Mouse (Mus musculus) neural tube, embryonic 15.5 days (tissue): ENCODE results near the gene Gm14226. TPM values are rescaled to one million over a fixed set of nuclear protein-coding genes. Genes with fewer than 3 reads are reported as not detected.
A peak's percentile ranks its signal among the peaks of the same experiment; 100 is the strongest.
"Not testable (repeated sequence)": the region's sequence is repeated elsewhere in the genome, so short reads cannot be mapped to it uniquely, and the experiment has no call there.

ENCODE experiments used
- ATAC-seq: fragments of 200-750 bp; cut with Nextera tagmentation; 2 replicates; pipeline ENCODE4 v1.8.0; 2017; ENCODE audit warnings: mild to moderate bottlenecking, moderate TSS enrichment, moderate library complexity; ENCODE audit not compliant: low FRiP score
- H3K27ac ChIP-seq: fragments of 300-500 bp; sonication (generic); replicated peaks from 2 replicates; pipeline ENCODE4 v1.5.1; 2015; ENCODE audit warnings: mild to moderate bottlenecking, inconsistent platforms
- H3K27me3 ChIP-seq: fragments of 300-500 bp; sonication (generic); replicated peaks from 2 replicates; pipeline ENCODE4 v1.6.1; 2015; ENCODE audit warnings: inconsistent platforms
- H3K36me3 ChIP-seq: fragments of 300-500 bp; sonication (generic); 2 replicates; pipeline ENCODE4 v1.6.1; 2015; ENCODE audit warnings: inconsistent platforms
- H3K4me1 ChIP-seq: fragments of 300-500 bp; sonication (generic); 2 replicates; pipeline ENCODE4 v1.6.1; 2015; ENCODE audit warnings: inconsistent platforms
- H3K4me2 ChIP-seq: fragments of 300-500 bp; sonication (generic); 2 replicates; pipeline ENCODE4 v1.6.1; 2015; ENCODE audit warnings: inconsistent platforms, mild to moderate bottlenecking, moderate library complexity
- H3K4me3 ChIP-seq: fragments of 300-500 bp; sonication (generic); replicated peaks from 2 replicates; pipeline ENCODE4 v1.5.1; 2015; ENCODE audit warnings: mild to moderate bottlenecking, inconsistent platforms
- H3K9ac ChIP-seq: fragments of 300-500 bp; sonication (generic); replicated peaks from 2 replicates; pipeline ENCODE4 v1.6.1; 2015; ENCODE audit warnings: mild to moderate bottlenecking, inconsistent platforms
- H3K9me3 ChIP-seq: fragments of 300-500 bp; sonication (generic); replicated peaks from 2 replicates; pipeline ENCODE4 v1.6.1; 2016; ENCODE audit warnings: inconsistent platforms
- WGBS: fragments of 180-500 bp; shearing (Covaris S2); methylation state at CpG from one replicate; pipeline ENCODE4 v1.1.7; 2015; ENCODE audit warnings: mixed read lengths; 5-methylcytosine and 5-hydroxymethylcytosine counted together
- polyA plus RNA-seq: library from polyadenylated mRNA; unstranded; fragments of >200 nt; fragmentation: Nextera tagmentation; extraction: Ambion mirVana; gene quantifications from 2 replicates; pipeline ENCODE4 v1.2.1, GENCODE M21; 2015

Gm14226 gene
- polyA plus RNA-seq, 1 experiment from 2014 or later = 0.29 TPM

DNA sequence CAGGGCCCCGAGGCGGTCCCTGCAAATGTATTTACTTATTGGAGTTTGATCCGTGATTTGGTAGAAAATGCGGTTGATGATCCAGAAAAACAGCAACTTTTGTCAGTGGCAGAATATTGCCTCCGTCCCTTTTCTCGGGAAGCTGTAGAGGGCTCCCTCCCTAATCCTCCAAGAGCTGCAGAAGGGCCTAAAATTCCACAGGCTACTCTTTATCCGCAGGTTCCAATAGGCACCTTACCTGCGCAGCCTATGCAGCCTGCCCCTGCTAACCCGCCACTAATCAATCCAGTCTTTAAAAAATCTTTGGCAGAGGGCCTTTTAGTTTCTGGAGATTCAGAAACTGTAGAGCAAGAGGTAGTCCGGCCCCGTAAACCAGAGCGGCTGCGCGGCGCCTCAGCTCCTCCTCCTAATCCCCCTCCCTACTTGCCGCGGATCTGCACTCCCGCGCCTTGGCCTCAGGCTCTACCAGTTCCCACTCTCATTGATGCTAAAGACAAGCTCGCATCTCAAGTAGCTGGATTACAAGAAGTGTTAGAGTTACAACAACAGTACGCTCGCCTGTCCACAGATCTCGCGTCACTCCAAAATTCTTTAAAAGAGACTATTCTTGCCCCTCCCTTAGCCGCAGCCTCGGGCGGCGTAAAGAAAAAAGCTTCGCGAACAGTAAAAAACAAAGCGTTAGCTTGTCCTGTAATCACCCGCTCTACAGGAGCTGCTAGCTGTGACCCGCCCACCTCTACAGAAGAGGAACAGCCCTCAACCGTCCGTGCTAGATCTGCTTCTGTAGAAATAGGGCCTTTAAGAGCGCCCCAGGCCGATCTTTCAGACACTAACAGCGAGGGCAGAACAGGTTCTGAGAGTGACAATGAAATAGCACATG is 936 bp downstream of the Gm14226 start:
- H3K9ac ChIP-seq = peak overlapping the region; percentile 52
- ATAC-seq = peak; percentile 96
- H3K27ac ChIP-seq = peak overlapping the region; percentile 81
- peaks cover 24% of the 10 kb centered on the region for H3K4me1 ChIP-seq
- H3K4me2 ChIP-seq = peak overlapping the region; percentile 96
- H3K4me3 ChIP-seq = peak overlapping the region; percentile 42
- H3K27me3 ChIP-seq = no peaks in the 10 kb centered on the region
- no peaks in the 10 kb centered on the region for H3K36me3 ChIP-seq
- under 1% methylated on average over 38 of the region's 38 CpGs for WGBS
- no peaks in the 10 kb centered on the region for H3K9me3 ChIP-seq

DNA sequence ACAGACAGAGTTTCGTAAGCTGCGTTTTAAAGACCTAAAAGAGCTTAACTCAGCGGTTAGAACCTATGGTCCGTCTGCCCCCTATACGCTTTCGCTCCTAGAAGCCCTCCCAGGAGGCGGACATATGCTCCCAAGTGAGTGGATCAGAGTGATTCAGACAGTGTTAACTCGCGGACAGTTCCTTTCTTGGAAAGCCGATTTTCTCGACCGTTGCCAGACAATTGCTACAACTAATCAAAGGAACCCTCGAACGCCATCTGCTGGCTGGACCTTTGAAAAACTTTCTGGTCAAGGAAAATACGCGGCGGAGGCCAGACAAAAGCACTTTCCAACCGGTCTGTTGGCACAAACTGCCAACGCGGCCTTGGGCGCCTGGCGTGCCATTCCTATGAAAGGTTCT is 1.6 kb downstream of the Gm14226 start:
- Histone ChIP-seq H3K36me3 (no peaks in the 10 kb centered on the region), H3K9ac (peak overlapping the region; percentile 52), H3K4me1 (peaks cover 24% of the 10 kb centered on the region), H3K27me3 (no peaks in the 10 kb centered on the region), H3K4me3 (peak overlapping the region; percentile 42), H3K9me3 (no peaks in the 10 kb centered on the region), H3K4me2 (peak overlapping the region; percentile 96), H3K27ac (peak overlapping the region; percentile 81)
- under 1% methylated on average over 22 of the region's 22 CpGs for whole genome bisulfite sequencing
- peak; percentile 86 for ATAC-seq

DNA sequence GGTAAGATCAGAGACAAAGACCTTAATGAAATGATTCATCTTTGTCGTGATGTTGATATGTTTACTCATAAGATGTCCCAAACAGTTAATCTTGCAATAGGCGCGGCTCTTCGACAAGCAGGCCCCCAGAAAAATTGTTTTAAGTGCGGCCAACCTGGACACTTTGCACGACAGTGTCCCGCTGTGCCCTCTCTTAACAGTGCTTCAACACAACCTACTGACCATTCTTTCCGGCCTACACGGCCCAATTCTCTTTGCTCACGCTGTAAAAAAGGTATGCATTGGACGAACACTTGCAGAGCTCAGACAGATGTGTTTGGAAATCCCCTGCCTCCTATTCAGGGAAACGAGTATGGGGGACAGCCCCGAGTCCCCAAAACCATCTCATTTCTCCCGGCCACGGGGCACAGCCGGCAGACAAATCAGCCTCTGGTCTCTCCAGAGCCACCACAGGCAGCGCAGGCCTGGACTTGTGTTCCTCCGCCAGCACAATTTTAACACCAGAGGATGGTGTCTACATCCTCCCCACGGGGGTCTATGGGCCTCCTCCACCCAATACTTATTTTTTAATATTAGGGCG is 2.3 kb downstream of the Gm14226 start:
- H3K4me3 ChIP-seq, H3K27me3 ChIP-seq, H3K27ac ChIP-seq, H3K9ac ChIP-seq, H3K9me3 ChIP-seq, H3K36me3 ChIP-seq: not testable (repeated sequence)
- 0 out of 2 replicates have a peak, but pooled peaks have one; percentile 29 for ATAC-seq
- Histone ChIP-seq H3K4me1 (peaks cover 24% of the 10 kb centered on the region), H3K4me2 (peak overlapping the region; percentile 96)
- 22% methylated on average over 20 of the region's 20 CpGs for WGBS

DNA sequence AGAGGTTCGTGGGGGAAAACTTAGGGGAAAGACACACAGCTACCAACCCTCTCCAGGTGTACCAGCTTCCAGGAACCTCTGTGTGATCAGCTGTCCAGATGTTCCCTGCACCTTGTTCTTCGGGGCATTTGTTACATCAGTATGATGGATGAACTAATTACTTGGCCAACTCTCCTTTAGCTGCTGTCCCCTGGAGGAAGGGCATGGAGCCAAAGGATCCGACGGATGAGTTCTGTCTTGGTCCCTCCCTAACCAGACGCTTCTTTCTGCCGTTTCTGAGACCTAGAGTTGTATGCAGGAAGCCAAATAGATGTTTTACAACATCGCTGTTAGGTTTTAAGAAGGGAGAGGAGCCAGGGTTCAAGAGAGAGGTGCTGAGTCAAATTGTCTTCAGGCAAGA is 12.8 kb downstream of the Gm14226 start:
- no peak for ATAC-seq
- Histone ChIP-seq H3K4me2 (no peak overlapping the region), H3K9me3 (no peaks in the 10 kb centered on the region), H3K27me3 (no peaks in the 10 kb centered on the region), H3K27ac (no peak overlapping the region), H3K4me3 (no peak overlapping the region), H3K9ac (no peak overlapping the region), H3K4me1 (no peaks in the 10 kb centered on the region), H3K36me3 (no peaks in the 10 kb centered on the region)
- 61% methylated on average over 7 of the region's 7 CpGs for WGBS

DNA sequence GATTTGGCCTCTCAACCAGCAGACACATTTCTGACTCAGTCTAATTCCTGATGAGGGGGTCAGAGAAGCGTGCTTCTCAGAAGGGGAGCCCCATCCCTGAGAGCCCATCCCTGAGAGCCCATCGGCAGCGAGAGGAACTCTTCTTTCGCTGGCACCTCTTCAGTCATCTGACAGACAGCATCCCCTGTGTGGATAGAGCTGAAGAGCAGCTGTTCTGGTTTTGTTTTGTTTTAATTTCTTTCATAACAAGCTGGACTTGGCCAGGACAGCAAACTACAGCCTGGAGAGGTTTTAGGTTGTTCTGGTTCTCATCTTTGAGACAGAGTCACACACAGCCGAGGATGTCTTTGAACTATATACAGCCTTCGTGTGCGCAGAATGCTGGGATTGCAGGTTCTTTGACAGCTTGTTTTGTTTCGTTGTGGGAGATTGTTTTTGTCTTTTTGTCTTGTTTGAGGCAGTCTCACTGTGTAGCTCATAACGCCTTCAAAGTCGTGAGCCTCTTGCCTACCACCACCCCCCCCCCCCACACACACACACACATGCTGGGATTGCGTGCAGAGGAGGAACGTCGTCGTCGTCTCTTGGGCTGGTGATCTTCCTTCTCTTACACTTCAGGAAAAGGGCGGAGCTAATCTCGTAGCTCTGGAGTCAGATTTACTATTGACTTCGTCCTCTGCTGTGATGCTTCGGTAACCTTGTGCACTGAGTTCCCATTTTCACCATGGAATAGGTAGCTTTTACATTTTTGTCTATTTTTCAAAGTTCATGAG is 15.1 kb downstream of the Gm14226 start:
- Histone ChIP-seq H3K36me3 (no peaks in the 10 kb centered on the region), H3K9ac (no peak overlapping the region), H3K9me3 (no peaks in the 10 kb centered on the region), H3K4me2 (no peak overlapping the region), H3K4me3 (no peak overlapping the region), H3K4me1 (no peaks in the 10 kb centered on the region), H3K27me3 (no peaks in the 10 kb centered on the region), H3K27ac (no peak overlapping the region)
- WGBS = 54% methylated on average over 19 of the region's 19 CpGs
- no peak for ATAC-seq

DNA sequence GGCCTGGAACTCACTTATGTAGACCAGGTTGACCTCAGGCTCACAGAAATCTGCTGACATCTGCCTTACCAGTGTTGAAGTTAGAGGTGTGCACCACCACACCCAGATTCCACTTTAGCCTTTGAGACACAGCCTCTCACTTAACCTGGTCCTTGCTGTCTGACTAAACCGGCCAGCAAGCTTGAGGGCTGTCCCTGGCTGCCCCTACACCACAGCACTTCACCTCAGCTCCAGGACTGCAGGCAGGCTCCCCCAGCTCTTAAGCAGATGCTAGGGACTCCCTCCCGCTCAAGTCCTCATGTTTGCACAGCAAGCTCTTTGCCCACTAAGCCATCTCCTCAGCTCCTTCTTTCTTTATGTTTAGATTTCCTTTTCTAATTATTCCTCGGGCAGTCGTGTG is 21.9 kb downstream of the Gm14226 start:
- H3K9me3 ChIP-seq = no peaks in the 10 kb centered on the region
- no peak overlapping the region for H3K4me2 ChIP-seq
- no peak overlapping the region for H3K4me3 ChIP-seq
- H3K27ac ChIP-seq = no peak overlapping the region
- H3K36me3 ChIP-seq = no peaks in the 10 kb centered on the region
- H3K4me1 ChIP-seq = no peaks in the 10 kb centered on the region
- no peak overlapping the region for H3K9ac ChIP-seq
- 81% methylated on average over 4 of the region's 4 CpGs for WGBS
- no peak for ATAC-seq
- no peaks in the 10 kb centered on the region for H3K27me3 ChIP-seq

DNA sequence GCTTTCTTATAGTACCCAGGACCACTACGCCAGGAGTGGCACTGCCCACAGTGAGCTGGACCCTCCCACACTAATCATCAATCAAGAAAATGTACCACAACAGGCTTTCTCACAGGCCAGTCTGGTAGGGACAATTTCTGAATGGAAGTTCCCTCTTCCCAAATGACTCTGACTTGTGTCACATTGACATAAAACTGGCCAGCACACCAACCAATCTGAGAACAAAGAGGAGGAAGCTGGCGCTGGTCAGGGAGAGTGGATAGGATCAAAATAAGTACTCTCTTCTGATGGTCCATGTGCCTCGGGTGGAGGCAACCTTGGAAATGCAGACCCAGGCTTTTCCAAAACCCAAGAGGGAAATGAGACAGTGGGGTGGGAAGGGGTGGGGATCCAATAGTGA is 26.5 kb downstream of the Gm14226 start:
- no peak overlapping the region for H3K4me2 ChIP-seq
- no peak overlapping the region for H3K9ac ChIP-seq
- H3K4me1 ChIP-seq = no peaks in the 10 kb centered on the region
- no peaks in the 10 kb centered on the region for H3K27me3 ChIP-seq
- no peak for ATAC-seq
- no peak overlapping the region for H3K27ac ChIP-seq
- WGBS = 84% methylated on average over 3 of the region's 3 CpGs
- no peaks in the 10 kb centered on the region for H3K9me3 ChIP-seq
- H3K36me3 ChIP-seq = no peaks in the 10 kb centered on the region
- no peak overlapping the region for H3K4me3 ChIP-seq

DNA sequence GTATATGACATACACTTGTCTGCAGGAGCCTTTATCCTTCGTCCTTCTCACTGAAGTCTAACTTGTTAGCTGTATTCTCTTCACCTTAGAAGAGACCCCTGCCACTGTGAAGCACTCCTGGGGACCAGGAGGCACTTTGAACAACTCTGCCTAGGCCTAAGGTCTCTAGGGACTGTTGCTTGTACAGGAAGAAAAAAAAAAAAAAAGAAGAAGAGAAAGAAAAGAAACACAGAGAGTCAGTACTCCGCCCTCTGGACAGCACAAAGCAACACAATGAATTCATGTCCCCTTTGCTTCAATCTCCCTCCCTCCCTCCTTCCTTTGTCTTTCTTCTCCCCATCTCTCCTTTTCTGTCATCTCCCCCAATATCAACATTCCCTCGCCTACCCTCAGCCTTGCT is 27.0 kb downstream of the Gm14226 start:
- Histone ChIP-seq H3K4me2 (no peak overlapping the region), H3K36me3 (no peaks in the 10 kb centered on the region), H3K27me3 (no peaks in the 10 kb centered on the region), H3K4me1 (peaks cover 2% of the 10 kb centered on the region), H3K9me3 (no peaks in the 10 kb centered on the region), H3K9ac (no peak overlapping the region), H3K27ac (no peak overlapping the region), H3K4me3 (no peak overlapping the region)
- 72% methylated on average over 3 of the region's 3 CpGs for WGBS
- no peak for ATAC-seq

DNA sequence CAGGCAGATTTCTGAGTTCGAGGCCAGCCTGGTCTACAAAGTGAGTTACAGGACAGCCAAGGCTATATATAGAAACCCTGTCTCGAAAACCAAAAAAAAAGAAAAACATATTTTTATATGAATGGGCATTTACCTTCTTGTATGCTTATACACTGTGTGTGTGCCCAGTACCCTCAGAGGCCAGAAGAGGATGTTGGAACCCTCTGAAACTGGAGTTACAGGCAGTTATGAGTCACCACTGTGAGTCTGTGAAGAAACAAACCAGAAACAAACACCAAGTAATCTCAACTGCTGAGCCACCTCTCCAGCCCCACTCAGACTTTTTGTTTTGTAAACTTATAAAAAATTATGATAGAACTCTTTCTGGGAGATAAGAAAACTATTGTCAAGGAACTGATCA is 28.7 kb downstream of the Gm14226 start:
- H3K27ac ChIP-seq = no peak overlapping the region
- no peak overlapping the region for H3K4me3 ChIP-seq
- 94% methylated on average over 2 of the region's 2 CpGs for WGBS
- no peaks in the 10 kb centered on the region for H3K9me3 ChIP-seq
- ATAC-seq = no peak
- no peak overlapping the region for H3K9ac ChIP-seq
- no peak overlapping the region for H3K4me2 ChIP-seq
- peaks cover 13% of the 10 kb centered on the region for H3K4me1 ChIP-seq
- H3K27me3 ChIP-seq = no peaks in the 10 kb centered on the region
- H3K36me3 ChIP-seq = no peaks in the 10 kb centered on the region

DNA sequence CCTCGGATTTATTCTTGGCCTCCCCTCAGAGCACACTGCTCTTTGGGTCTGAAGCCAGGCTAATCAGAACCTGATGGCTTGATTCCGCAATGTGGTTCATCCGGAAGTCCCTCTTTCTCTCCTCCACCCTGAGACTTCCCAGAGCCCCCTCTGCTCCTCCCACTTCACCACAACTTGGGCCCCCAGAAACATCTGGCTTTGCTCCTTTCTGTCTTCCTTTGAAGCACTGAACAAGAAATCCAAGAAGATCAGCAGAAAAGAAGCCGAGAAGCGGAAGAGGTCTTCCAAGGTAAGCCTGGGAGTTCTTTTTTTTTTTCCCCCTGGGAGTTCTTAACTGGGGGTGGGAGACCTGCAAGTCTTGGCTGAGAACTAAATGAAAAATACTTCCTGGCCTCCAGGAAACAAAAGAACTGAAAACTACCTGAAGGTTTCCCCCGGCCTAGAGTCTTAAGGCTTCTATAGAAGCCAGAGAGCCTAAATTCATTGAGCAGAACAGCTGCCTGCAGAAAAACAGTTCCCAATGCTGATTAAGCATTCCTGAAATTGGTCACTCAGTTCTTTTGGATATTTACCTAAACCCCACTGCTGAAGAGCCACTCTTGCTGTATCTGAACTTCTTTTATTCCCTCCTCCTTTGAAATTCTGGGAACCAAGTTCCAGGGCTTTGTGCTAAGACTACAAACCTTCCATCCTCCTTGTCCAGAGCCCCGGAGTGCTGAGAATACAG is 29.5 kb downstream of the Gm14226 start:
- no peaks in the 10 kb centered on the region for H3K27me3 ChIP-seq
- no peaks in the 10 kb centered on the region for H3K36me3 ChIP-seq
- WGBS = 78% methylated on average over 7 of the region's 7 CpGs
- H3K9ac ChIP-seq = no peak overlapping the region
- peaks cover 14% of the 10 kb centered on the region for H3K4me1 ChIP-seq
- no peak overlapping the region for H3K4me2 ChIP-seq
- H3K27ac ChIP-seq = no peak overlapping the region
- ATAC-seq = no peak
- H3K4me3 ChIP-seq = no peak overlapping the region
- no peaks in the 10 kb centered on the region for H3K9me3 ChIP-seq

DNA sequence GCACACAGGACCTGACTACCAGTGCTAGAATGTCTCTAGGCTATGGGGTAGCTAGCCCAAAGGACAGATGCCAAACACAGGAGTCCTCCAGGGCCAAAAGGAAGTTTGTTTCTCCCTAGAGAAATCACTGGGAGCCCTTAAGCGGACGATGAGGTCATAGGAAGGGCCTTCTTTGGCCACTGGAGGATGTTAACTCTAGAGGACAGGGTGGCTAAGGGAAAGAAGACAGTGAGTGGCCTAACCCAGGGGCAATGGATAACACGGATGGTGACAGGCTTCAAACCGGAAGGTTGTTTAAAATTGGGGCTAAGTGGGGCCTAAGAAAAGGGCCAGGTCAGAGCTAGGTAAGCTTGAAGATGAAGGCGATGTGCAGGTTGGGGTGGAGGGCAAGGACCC is 32.0 kb downstream of the Gm14226 start:
- ATAC-seq = peak; percentile 1; the same call in 1 of the 2 replicates
- Histone ChIP-seq H3K27ac (peak overlapping the region; percentile 94), H3K4me1 (peaks cover 14% of the 10 kb centered on the region), H3K36me3 (no peaks in the 10 kb centered on the region), H3K9ac (peak overlapping the region; percentile 80), H3K27me3 (no peaks in the 10 kb centered on the region), H3K9me3 (no peaks in the 10 kb centered on the region), H3K4me2 (peak overlapping the region; percentile 90), H3K4me3 (peak overlapping the region; percentile 56)
- 17% methylated on average over 5 of the region's 5 CpGs for WGBS
